Mouse (Mus musculus) lung, adult 10 weeks (tissue): ENCODE measurements around the gene Tmprss13. TPM values are rescaled to one million over a fixed set of nuclear protein-coding genes. Genes with fewer than 3 reads are reported as not detected.

Experiments
- polyA plus RNA-seq: library from polyadenylated mRNA; stranded (reverse); fragments of 350-450 nt; fragmentation: Illumina TruSeq; extraction: RNeasy Lipid Tissue Mini Kit (QIAGEN cat#74804); gene quantifications from one replicate; pipeline ENCODE4 v1.2.3, GENCODE M21; 2014; ENCODE audit warnings: low read depth, low replicate concordance; ENCODE audit not compliant: insufficient read depth

The Tmprss13 gene
- polyA plus RNA-seq = 1.8 TPM

GRCm38 (mm10) chr9:45318855-45319254, at the start of gene Tmprss13:
Gene Tmprss13, plus strand, starts transcription at chr9:45319100.

GRCm38 (mm10) chr9:45370117-45370561, 51.2 kb downstream of the Tmprss13 start, which contains the start of gene Fxyd6:
Gene Fxyd6, plus strand, starts transcription at chr9:45370185.

Other genes starting within 250 kb of the Tmprss13 start
- gene Jaml, start 239.9 kb upstream of the Tmprss13 start, polyA plus RNA-seq = 4.2 TPM
- gene Scn2b, start 201.3 kb upstream of the Tmprss13 start, polyA plus RNA-seq = 0.14 TPM
- gene Scn4b, start 180.7 kb upstream of the Tmprss13 start, polyA plus RNA-seq = 0.30 TPM
- not detected for gene BC049352, start 137.1 kb upstream of the Tmprss13 start, polyA plus RNA-seq
- gene Tmprss4, start 115.0 kb upstream of the Tmprss13 start, polyA plus RNA-seq = 16.3 TPM
- 12.3 TPM for gene Il10ra, start 50.0 kb upstream of the Tmprss13 start, polyA plus RNA-seq
- gene Fxyd6, start 51.1 kb downstream of the Tmprss13 start, polyA plus RNA-seq = 20.8 TPM
- gene Fxyd2, start 80.6 kb downstream of the Tmprss13 start, polyA plus RNA-seq = 5.7 TPM
- not detected for gene Dscaml1, start 107.5 kb downstream of the Tmprss13 start, polyA plus RNA-seq